Mouse (Mus musculus): ENCODE data around the gene Erg. TPM values are rescaled to one million over a fixed set of nuclear protein-coding genes. Genes with fewer than 3 reads are reported as not detected.

Erg gene
- total RNA-seq, 2 experiments from 2014 or later: 3.8 to 6.0 TPM

Other genes with a start within 250 kb of the Erg start
- gene Ets2, start 115.5 kb upstream of the Erg start, total RNA-seq (2015; ENCODE audit: low replicate concordance): 2.1 and 4.6 TPM in 2 replicates
- 2.6 and 5.9 TPM in 2 replicates for gene Ets2, start 115.5 kb upstream of the Erg start, total RNA-seq (2017; ENCODE audit: low replicate concordance)

Measured in erythroblast, adult 5-6 weeks (primary cell).